Mouse (Mus musculus) intestine, embryonic 14.5 days (tissue): ENCODE results near the gene Gm11127. TPM values are rescaled to one million over a fixed set of nuclear protein-coding genes. Genes with fewer than 3 reads are reported as not detected.

Source experiments
- ATAC-seq: fragments of 200-750 bp; cut with Nextera tagmentation; replicated peaks from 2 replicates; pipeline ENCODE4 v1.8.0; 2017; ENCODE audit warnings: low read depth, moderate number of reproducible peaks, moderate TSS enrichment, moderate library complexity; ENCODE audit not compliant: low FRiP score, low TSS enrichment
- DNase-seq: peaks from one replicate; pipeline ENCODE4 v3.0.0-alpha.2; 2018; ENCODE audit warnings: low spot score
- H3K27ac ChIP-seq: fragments of 300-500 bp; sonication (generic); 2 replicates; pipeline ENCODE4 v1.5.1; 2014; ENCODE audit warnings: low read depth, mild to moderate bottlenecking, control low read depth
- H3K27me3 ChIP-seq: fragments of 300-500 bp; sonication (generic); replicated peaks from 2 replicates; pipeline ENCODE4 v1.6.1; 2014; ENCODE audit warnings: low read length, control low read depth; ENCODE audit not compliant: control insufficient read depth, insufficient read depth
- H3K36me3 ChIP-seq: fragments of 300-500 bp; sonication (generic); 2 replicates; pipeline ENCODE4 v1.6.1; 2014; ENCODE audit warnings: low read length, control low read depth; ENCODE audit not compliant: control insufficient read depth, insufficient read depth
- H3K4me1 ChIP-seq: fragments of 300-500 bp; sonication (generic); replicated peaks from 2 replicates; pipeline ENCODE4 v1.6.1; 2014; ENCODE audit warnings: low read length, control low read depth, mixed read lengths; ENCODE audit not compliant: control insufficient read depth, insufficient read depth
- H3K4me2 ChIP-seq: fragments of 300-500 bp; sonication (generic); 2 replicates; pipeline ENCODE4 v1.6.1; 2014; ENCODE audit warnings: low read length
- H3K4me3 ChIP-seq: fragments of 300-500 bp; sonication (generic); 2 replicates; pipeline ENCODE4 v1.5.1; 2014; ENCODE audit warnings: low read depth, low read length, control low read depth, mixed read lengths
- H3K9ac ChIP-seq: fragments of 300-500 bp; sonication (generic); 2 replicates; pipeline ENCODE4 v1.6.1; 2014; ENCODE audit warnings: mild to moderate bottlenecking, low read length
- H3K9me3 ChIP-seq: fragments of 300-500 bp; sonication (generic); 2 replicates; pipeline ENCODE4 v1.6.1; 2016; ENCODE audit warnings: low read length, control low read depth; ENCODE audit not compliant: control insufficient read depth
- WGBS: fragments of 180-500 bp; shearing (Covaris S2); extraction: QIAGEN DNeasy Blood & Tissue Kit; methylation state at CpG from one replicate; pipeline ENCODE4 v1.1.7; 2014; 5-methylcytosine and 5-hydroxymethylcytosine counted together
- polyA plus RNA-seq: library from polyadenylated mRNA; unstranded; fragments of >200 nt; fragmentation: Nextera tagmentation; extraction: Ambion mirVana; gene quantifications from 2 replicates; pipeline ENCODE4 v1.2.1, GENCODE M21; 2014

The Gm11127 gene
- polyA plus RNA-seq, 1 experiment from 2014 or later, result not detected

DNA sequence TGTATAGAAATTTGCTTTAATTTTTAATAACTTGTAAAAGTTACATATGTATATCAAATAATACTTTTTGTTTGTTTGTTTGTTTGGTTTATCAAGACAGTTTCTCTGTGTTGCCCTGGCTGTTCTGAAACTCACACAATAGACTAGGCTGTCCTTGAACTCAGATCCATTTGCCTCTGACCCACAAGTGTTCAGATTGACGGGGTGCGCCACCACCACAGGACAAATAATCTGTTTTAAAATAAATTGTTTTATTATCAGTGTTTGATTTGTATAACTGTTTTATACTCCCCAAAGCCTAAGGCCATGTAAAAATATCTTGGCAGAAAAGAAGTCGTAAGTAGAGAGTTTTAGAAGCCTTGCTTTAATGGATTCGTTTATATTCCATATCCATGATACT lies 30.5 kb downstream of the Gm11127 start:
- 88% methylated on average over 4 of the region's 4 CpGs for WGBS
- H3K27me3 ChIP-seq, result no peaks in the 10 kb centered on the region
- no peak for DNase-seq
- no peaks in the 10 kb centered on the region for H3K36me3 ChIP-seq
- ATAC-seq, result no peak
- H3K4me1 ChIP-seq, result peaks cover 9% of the 10 kb centered on the region; the same call in 1 of the 2 replicates
- no peak overlapping the region for H3K4me3 ChIP-seq
- no peak overlapping the region for H3K9ac ChIP-seq
- no peak overlapping the region for H3K27ac ChIP-seq
- H3K4me2 ChIP-seq, result no peak overlapping the region
- H3K9me3 ChIP-seq, result no peaks in the 10 kb centered on the region

DNA sequence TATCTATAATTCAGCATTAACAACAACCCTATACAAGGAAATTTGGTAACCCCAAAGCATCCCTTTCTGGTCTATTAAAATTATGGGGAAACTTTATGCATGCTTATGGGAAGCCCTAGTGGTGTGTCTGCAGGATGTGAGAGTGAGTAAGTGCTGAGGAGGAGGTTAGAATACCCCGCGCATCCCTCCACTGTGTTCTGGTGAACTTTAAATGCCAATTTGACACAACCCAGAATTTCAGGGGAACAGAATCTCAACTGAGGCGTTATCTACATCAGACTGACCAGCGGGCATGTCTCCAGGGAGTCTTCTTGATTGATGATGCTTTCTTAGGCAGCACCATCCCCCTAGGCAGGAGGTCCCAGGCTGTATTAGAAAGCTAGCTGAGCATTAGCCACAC lies 32.3 kb downstream of the Gm11127 start:
- WGBS, result 40% methylated on average over 4 of the region's 4 CpGs
- no peak overlapping the region for H3K27ac ChIP-seq
- H3K4me1 ChIP-seq, result peaks cover 9% of the 10 kb centered on the region; the same call in 1 of the 2 replicates
- H3K9me3 ChIP-seq, result no peaks in the 10 kb centered on the region
- DNase-seq, result no peak
- no peak for ATAC-seq
- no peaks in the 10 kb centered on the region for H3K36me3 ChIP-seq
- H3K9ac ChIP-seq, result no peak overlapping the region
- H3K27me3 ChIP-seq, result no peaks in the 10 kb centered on the region
- H3K4me3 ChIP-seq, result no peak overlapping the region
- H3K4me2 ChIP-seq, result no peak overlapping the region

DNA sequence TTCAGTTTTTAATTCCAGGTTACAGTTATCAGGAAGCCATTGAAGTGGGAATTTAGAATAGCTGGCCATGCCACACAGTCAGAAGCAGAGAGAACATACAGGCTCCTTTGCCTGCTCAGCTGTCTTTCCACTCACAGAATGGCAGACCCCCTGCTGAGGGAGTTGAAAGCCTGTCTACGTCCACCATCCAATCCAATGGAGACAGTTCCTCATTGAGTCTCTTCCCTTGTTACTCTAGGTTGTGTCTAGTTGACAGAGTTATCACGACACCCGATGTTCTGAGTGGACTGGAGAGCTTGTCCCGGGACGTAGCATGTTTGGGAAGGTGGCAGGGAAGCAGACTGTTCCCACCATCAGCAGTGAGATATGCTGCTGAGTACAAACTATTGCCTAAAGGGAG lies 33.0 kb downstream of the Gm11127 start:
- 78% methylated on average over 5 of the region's 5 CpGs for WGBS
- DNase-seq, result no peak
- H3K4me1 ChIP-seq, result peaks cover 11% of the 10 kb centered on the region; the same call in 1 of the 2 replicates
- no peak overlapping the region for H3K27ac ChIP-seq
- no peak overlapping the region for H3K4me3 ChIP-seq
- no peak overlapping the region for H3K4me2 ChIP-seq
- no peak for ATAC-seq
- no peaks in the 10 kb centered on the region for H3K27me3 ChIP-seq
- H3K36me3 ChIP-seq, result no peaks in the 10 kb centered on the region
- no peaks in the 10 kb centered on the region for H3K9me3 ChIP-seq
- H3K9ac ChIP-seq, result no peak overlapping the region

- Histone ChIP-seq H3K27ac (no peak overlapping the region), H3K4me2 (no peak overlapping the region)
These were observed 34.2 kb downstream of the Gm11127 start for GRCm38 (mm10) chr17:36023710-36024654.

GRCm38 (mm10) chr17:36022922-36023321 lies 35.2 kb downstream of the Gm11127 start:
- no peak overlapping the region for H3K9ac ChIP-seq
- no peak overlapping the region for H3K4me2 ChIP-seq
- H3K27me3 ChIP-seq, result no peaks in the 10 kb centered on the region
- H3K36me3 ChIP-seq, result no peaks in the 10 kb centered on the region
- ATAC-seq (no peak), DNase-seq (no peak)
- no peak overlapping the region for H3K27ac ChIP-seq
- no peaks in the 10 kb centered on the region for H3K9me3 ChIP-seq
- 87% methylated on average over 6 of the region's 6 CpGs for WGBS
- peaks cover 11% of the 10 kb centered on the region; the same call in 1 of the 2 replicates for H3K4me1 ChIP-seq
- H3K4me3 ChIP-seq, result no peak overlapping the region

More at GRCm38 (mm10) chr17:36023710-36024654, 34.2 kb downstream of the Gm11127 start:
- ATAC-seq (peak; percentile 44; the same call in 1 of the 2 replicates), DNase-seq (no peak)
- H3K36me3 ChIP-seq, result no peaks in the 10 kb centered on the region
- H3K4me1 ChIP-seq, result peaks cover 11% of the 10 kb centered on the region; the same call in 1 of the 2 replicates
- 55% methylated on average over 9 of the region's 9 CpGs for WGBS
- H3K27me3 ChIP-seq, result no peaks in the 10 kb centered on the region
- H3K9ac ChIP-seq, result no peak overlapping the region
- no peaks in the 10 kb centered on the region for H3K9me3 ChIP-seq
- no peak overlapping the region for H3K4me3 ChIP-seq

GRCm38 (mm10) chr17:36022098-36022497 lies 36.1 kb downstream of the Gm11127 start:
- DNase-seq, result no peak
- H3K36me3 ChIP-seq, result no peaks in the 10 kb centered on the region
- H3K4me3 ChIP-seq, result no peak overlapping the region
- H3K27me3 ChIP-seq, result no peaks in the 10 kb centered on the region
- WGBS, result 91% methylated on average over 9 of the region's 9 CpGs
- ATAC-seq, result no peak
- no peak overlapping the region for H3K9ac ChIP-seq
- peaks cover 11% of the 10 kb centered on the region; the same call in 1 of the 2 replicates for H3K4me1 ChIP-seq
- H3K27ac ChIP-seq, result no peak overlapping the region
- H3K9me3 ChIP-seq, result no peaks in the 10 kb centered on the region
- no peak overlapping the region for H3K4me2 ChIP-seq

GRCm38 (mm10) chr17:36021309-36021708 lies 36.9 kb downstream of the Gm11127 start:
- DNase-seq (no peak), ATAC-seq (no peak)
- H3K9ac ChIP-seq, result no peak overlapping the region
- H3K4me2 ChIP-seq, result no peak overlapping the region
- H3K4me1 ChIP-seq, result peaks cover 11% of the 10 kb centered on the region; the same call in 1 of the 2 replicates
- no peaks in the 10 kb centered on the region for H3K27me3 ChIP-seq
- WGBS, result 95% methylated on average over 1 of the region's 1 CpGs
- H3K4me3 ChIP-seq, result no peak overlapping the region
- no peaks in the 10 kb centered on the region for H3K36me3 ChIP-seq
- no peaks in the 10 kb centered on the region for H3K9me3 ChIP-seq
- H3K27ac ChIP-seq, result no peak overlapping the region

GRCm38 (mm10) chr17:36020191-36021073 lies 37.7 kb downstream of the Gm11127 start, which contains the start of gene H2-T24:
TSS of gene H2-T24 (minus strand) at chr17:36020560.
- no peaks in the 10 kb centered on the region for H3K27me3 ChIP-seq
- WGBS, result 27% methylated on average over 15 of the region's 15 CpGs
- no peak within 1 kb of the TSS for H3K9ac ChIP-seq
- H3K4me2 ChIP-seq, result peak within 1 kb of the TSS; percentile 18
- no peak within 1 kb of the TSS for H3K27ac ChIP-seq
- H3K36me3 ChIP-seq, result no peaks in the 10 kb centered on the region
- H3K4me3 ChIP-seq, result no peak within 1 kb of the TSS
- H3K9me3 ChIP-seq, result no peaks in the 10 kb centered on the region
- peak; percentile 68 for ATAC-seq
- no peak for DNase-seq
- H3K4me1 ChIP-seq, result peaks cover 11% of the 10 kb centered on the region; the same call in 1 of the 2 replicates
